Mouse (Mus musculus) frontal cortex, adult (tissue): ENCODE measurements around the gene Zfc3h1.

Experiments
- ATAC-seq: cut with Nextera tagmentation; 2 replicates; pipeline ENCODE4 v1.9.2; 2017; ENCODE audit warnings: mild to moderate bottlenecking, moderate library complexity, mixed read lengths; ENCODE audit not compliant: low TSS enrichment

Zfc3h1 gene

GRCm38 (mm10) chr10:115383644-115384220 lies 1.0 kb upstream of the Zfc3h1 start:
- ATAC-seq = 0 out of 2 replicates have a peak, but pooled peaks have one; percentile 2

- ATAC-seq = peak; percentile 31
Observed at GRCm38 (mm10) chr10:115385018-115386002, 551 bp downstream of the Zfc3h1 start.

- no peak for ATAC-seq
Observed at GRCm38 (mm10) chr10:115387891-115388290, 3.1 kb downstream of the Zfc3h1 start.

DNA sequence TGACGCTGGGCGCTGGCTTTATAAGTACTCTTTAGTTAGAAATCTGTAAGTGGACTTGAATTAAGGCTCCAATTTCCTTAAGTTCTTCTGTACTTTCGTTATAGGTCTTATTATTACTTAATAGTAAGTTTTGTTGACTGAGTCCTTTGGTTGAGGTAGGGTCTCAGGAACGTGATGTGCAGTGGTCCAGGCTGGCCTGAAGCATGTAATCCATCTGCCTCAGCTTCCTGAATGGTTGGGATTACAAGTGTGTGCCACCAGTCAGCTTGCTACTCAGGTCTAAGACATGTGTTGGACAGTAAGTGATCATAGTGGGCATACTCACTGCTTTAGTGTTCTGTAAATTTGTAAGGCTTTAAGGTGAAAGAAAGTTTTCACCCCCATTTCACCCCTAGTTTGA lies 6.3 kb downstream of the Zfc3h1 start:
- ATAC-seq = no peak

GRCm38 (mm10) chr10:115391896-115392295 lies 7.1 kb downstream of the Zfc3h1 start:
- no peak for ATAC-seq

- peak; percentile 91 for ATAC-seq
Observed at GRCm38 (mm10) chr10:115406393-115406792, 21.6 kb downstream of the Zfc3h1 start.

DNA sequence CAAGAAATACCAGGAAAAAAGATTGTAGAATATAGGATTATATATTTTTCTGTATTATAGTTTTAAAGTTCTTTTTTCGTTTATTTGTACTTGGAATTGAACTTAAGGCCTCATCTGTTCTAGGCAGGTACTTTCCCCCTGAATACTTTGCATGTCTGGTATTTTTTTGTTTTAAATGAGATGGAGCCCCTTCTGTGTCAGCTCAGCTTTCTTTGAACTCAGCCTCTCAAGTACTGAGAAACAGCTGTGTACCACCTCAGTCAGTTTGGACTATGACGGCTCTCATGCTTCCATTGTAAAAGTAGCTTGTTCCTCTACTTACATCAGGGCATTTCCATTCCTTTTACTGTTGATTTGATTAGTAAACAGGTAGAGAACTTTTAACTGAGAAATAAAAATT lies 28.7 kb downstream of the Zfc3h1 start:
- ATAC-seq = no peak

GRCm38 (mm10) chr10:115414056-115414455 lies 29.3 kb downstream of the Zfc3h1 start:
- ATAC-seq = no peak

GRCm38 (mm10) chr10:115421976-115422375 lies 37.2 kb downstream of the Zfc3h1 start:
- ATAC-seq = no peak

- no peak for ATAC-seq
Observed at GRCm38 (mm10) chr10:115425351-115425750, 40.6 kb downstream of the Zfc3h1 start.

GRCm38 (mm10) chr10:115437286-115437685 lies 52.5 kb downstream of the Zfc3h1 start:
- ATAC-seq = no peak

DNA sequence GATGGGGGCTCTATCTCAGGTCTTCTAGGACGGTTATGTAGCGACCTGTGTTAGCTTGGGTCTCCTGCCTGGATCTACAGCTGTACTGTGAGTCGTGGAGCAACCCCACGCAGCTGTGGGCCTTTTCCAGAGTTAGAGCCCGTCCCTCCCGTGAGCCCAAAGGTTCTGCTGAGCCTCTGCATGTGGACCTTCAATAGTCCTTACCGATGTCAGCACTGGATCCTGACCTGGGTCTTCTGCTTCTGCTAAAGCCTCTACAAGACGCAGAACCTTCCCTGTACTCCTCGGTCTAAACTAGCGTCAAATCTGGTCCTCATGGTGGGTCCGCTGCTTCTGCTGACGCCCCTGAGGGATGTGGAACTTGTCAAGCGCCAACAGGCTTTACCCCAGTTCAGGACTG lies 63.9 kb downstream of the Zfc3h1 start:
- no peak for ATAC-seq

DNA sequence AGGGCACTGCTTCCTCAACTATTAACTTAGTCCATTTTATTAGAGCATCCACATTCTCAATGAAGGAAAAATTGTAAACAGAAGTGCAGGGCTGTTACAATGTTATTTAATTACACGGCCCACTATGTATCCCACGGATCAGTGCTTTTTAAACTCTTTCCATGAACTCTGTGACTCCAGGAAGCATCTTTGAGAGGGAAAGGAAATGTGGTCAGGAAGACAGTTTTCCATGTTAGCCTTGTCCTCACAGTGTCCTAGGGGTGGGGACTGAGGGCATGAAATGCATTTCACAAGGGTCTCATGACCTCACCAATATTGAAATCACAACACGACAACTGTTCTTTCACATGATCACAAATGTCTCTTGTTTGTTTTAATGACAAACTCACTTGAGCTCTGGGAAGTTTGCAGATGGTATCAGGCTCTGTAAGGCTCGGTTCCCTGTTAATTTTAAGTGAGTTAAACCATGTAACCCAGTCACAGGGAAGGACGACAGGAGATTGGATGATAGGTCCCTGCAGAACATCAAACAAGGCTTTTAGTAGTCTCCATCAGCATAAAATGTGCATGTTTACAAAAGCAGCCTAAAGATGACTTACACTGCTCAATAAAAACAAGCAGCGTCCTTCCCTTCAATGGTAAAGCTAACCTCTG lies 72.7 kb downstream of the Zfc3h1 start:
- no peak for ATAC-seq

GRCm38 (mm10) chr10:115462646-115463045 lies 77.9 kb downstream of the Zfc3h1 start:
- ATAC-seq = no peak

- ATAC-seq = no peak
Observed at GRCm38 (mm10) chr10:115465072-115465471, 80.3 kb downstream of the Zfc3h1 start.

DNA sequence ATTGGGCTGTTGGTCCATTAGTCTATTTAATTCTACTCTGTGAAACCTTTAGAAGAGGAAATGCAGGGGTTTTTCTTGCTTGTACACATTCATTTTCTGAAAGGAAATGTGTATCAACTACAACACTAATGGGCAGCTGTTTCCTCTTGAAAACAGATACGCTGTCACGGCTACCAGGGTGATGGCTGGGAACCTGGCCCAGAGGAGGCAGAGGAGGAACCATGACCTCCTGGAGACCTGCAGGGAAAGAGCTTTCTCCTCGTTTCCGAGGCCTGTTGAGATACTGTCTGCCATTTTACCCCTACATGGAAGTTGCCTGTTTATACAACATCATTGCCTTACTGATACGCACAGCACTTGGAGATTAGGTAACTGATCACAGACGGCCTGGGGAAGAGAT lies 81.0 kb downstream of the Zfc3h1 start:
- ATAC-seq = no peak

GRCm38 (mm10) chr10:115467985-115468384 lies 83.2 kb downstream of the Zfc3h1 start:
- ATAC-seq = no peak

GRCm38 (mm10) chr10:115468632-115469031 lies 83.9 kb downstream of the Zfc3h1 start:
- ATAC-seq = no peak

DNA sequence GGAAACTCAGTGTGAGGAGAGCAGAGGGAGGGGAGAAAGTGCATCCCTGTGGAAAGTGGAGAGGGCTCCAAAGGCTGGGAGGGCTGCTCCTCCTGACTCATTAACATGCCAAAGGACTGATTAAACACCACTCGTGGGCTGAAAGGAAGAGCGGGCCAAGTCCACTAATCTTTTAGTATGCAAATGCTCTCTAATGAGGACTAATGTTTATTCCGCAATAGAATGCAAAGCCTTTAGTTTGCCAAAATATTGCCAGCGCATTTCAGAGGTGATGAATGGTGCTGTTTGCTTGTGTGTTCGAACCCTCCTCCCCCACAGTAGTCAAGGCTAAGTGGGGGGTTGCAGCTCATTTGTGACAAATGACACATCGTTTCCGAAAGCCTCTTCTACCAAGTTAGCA lies 84.3 kb downstream of the Zfc3h1 start:
- ATAC-seq = no peak

DNA sequence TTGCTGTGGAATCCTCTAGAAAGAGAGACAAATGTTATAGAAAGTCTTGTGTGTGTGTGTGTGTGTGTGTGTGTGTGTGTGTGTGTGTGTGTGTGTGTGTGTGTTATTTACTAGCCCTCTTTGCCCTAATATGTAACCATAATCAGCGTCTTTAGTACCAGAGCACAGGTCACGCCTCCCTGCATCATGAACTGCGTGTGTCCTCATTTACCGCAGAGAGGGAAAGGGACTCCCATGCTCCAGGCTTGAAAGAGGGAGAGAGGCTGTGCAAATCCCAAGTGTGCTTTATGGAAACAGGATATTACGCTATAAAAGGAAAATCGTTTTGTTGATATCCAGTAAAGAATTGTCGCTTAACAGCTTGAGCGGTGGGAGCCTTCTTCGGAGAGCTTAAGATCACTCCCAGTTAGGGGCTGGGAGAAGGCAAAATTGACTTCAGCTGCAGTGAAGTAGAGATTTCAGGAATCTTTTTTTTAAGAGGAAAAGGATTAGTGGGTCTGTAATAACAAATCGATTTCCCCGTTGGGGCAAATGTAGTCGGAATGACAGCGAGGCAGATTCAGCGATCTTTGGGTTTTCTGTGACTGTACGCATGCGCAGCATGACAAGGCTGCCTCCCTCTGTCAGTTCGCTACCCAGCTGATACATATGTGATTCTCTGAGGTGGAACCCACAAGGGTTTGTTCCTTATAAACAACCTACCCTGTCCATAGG lies 86.0 kb downstream of the Zfc3h1 start:
- ATAC-seq = peak; percentile 59

- no peak for ATAC-seq
Observed at GRCm38 (mm10) chr10:115473213-115473961, 88.6 kb downstream of the Zfc3h1 start.
